Mouse (Mus musculus) A20 (cell line): ENCODE measurements at regions not wholly inside any gene's neighbourhood (a gene's known extent, or its start where the extent isn't known, plus 50 kb on each side); places are given as distances from the start of the nearest gene placed in this dataset.
A peak's percentile ranks its signal among the peaks of the same experiment; 100 is the strongest.
"Not testable (repeated sequence)": the region's sequence is repeated elsewhere in the genome, so short reads cannot be mapped to it uniquely, and the experiment has no call there.

Experiments used
- DNase-seq: peaks from one replicate; pipeline ENCODE4 v3.0.0-alpha.2; 2011; ENCODE audit warnings: low read depth, low spot score

DNA sequence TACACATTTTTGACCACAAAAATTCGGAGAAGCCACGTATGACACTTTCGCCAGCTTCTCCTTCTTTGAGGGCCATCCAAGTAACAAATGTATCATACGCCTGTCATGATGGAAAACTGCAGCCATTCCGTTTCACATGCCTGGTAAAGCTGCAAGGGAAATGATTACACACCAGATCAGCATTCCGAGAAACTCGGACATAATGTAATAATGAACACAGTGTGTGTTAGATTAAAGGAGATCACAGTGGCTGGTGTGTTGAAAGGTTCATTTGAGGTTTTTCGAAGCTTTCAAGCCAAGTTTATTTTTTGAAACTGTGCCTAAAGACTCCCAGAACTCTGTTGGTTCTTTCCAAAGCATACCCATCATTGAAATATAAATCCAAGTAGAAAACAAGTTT, 137.8 kb upstream of the Mad2l1 start:
- no peak for DNase-seq

DNA sequence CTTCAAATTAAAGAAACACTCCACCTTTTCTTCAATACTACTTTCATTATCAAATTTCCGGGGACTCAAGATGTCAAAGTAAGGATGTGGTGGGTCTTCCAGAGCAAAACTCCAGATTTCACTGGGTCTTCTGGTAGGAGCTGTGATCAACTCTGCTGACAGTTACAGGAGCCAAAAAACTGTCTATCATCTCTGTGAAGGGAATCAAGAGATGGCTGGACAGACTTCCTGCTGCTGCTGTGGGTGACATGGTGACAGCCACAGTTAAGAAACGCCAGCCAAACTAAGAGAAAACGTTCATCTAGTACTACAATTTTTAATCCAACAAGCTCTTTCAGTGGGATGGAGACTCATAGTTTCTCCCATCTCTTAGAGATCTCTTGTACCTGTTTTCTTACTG, 136.5 kb upstream of the Mad2l1 start:
- DNase-seq: no peak

DNA sequence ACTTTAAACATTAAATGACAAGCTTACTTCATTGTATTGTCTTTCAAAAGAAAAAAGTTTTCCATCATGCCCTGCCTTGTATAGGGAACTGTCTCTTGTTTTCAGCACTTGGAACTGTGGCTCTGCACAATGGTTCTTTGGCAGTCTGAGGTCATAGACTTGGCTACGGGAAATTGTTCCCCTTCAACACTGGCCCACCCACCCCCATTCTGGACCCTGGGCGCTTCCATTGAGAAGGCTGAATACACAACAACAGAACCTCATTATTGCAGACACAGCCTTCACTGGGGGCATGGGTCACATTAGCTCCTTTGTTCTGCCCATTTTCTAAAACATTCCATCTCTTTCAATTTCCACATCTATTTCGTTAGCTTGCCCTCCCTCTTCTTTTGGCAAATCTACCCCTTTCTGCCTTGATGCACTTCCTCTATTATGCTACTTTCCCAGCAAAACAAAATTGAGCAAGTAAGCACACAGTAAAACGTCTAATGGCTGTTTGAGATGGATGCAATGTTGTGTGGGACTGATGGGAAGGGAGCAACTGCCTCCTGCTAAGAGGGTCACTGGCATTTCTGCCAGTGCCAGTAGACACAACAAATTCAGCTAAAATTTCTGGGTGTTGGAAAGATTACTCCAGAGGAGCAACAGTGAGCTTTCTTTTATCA, 136.0 kb upstream of the Mad2l1 start:
- DNase-seq: no peak

- no peak for DNase-seq
Measured at GRCm38 (mm10) chr6:66401468-66401867, 133.7 kb upstream of the Mad2l1 start.

GRCm38 (mm10) chr6:66401868-66402440, 133.2 kb upstream of the Mad2l1 start:
- no peak for DNase-seq

GRCm38 (mm10) chr6:66414822-66415221, 120.4 kb upstream of the Mad2l1 start:
- DNase-seq: no peak

DNA sequence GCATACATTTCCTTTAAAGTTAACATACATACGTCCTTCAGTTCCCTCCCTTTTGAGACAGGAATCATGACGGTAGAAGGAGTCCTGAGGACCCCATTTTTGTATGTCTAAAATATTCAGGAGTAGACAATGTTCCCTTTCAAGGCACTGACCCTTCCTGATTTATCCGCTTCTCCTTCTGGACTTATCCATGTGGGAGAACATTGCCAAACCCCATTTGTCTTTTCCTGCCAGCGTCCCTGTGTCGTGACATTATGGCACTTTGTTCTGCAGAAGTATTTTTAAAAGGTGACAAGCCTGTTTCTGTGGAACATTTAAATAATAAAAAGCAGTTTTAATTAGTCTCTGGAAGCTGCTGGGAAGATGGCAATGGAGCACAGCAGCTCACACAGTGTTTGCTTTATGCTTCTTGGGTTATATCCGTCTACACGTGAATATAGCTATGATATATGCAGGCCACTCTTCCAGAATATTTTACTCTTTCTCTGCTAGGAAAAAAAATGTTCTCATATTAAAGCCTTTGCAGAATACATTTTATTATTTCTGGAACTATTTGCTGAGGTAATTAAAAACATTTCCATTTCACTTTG, 115.6 kb upstream of the Mad2l1 start:
- no peak for DNase-seq

DNA sequence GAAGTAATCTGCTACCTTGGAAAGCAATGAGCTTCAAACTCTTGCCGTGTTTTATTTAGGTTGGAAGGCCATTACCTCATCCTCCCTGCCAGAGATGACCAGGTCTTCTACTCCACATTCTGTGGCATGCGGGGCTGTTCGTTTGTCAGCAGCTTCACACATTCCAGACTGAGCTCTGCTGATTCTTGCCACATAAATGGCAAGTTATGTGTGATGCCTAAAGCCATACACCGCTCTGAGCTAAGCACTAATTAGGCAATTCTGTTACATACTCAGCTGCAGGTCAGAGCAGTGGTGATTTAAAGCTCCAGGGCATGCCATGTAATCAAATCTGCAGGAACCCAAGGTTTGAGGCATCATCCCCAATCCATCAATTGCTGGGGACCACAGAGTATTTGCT, 106.8 kb upstream of the Mad2l1 start:
- no peak for DNase-seq

GRCm38 (mm10) chr6:66450408-66450807, 84.8 kb upstream of the Mad2l1 start:
- DNase-seq: not testable (repeated sequence)

- DNase-seq: no peak
Measured at GRCm38 (mm10) chr6:66458172-66458571, 77.0 kb upstream of the Mad2l1 start.

DNA sequence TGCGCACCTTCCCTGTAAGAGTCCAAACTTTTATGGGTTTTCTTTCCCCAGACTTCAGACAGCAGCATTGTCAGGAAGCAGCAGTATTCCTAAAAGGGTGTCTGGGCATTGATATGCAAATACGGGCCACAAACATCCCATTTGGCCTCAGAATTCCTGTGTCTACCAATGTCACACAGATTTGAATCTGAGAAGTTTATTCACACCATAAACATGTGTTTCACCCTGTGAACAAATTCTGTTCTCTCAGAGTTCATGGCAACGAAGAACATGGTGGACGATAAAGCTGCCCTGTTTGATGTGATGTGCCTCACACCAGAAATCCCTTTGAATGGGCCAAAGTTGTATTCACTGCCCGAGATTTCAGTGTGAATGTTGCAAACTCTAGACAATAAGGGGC, 70.7 kb upstream of the Mad2l1 start:
- DNase-seq: no peak

GRCm38 (mm10) chr6:66465137-66465853, 69.9 kb upstream of the Mad2l1 start:
- DNase-seq: no peak

GRCm38 (mm10) chr6:66466757-66467156, 68.4 kb upstream of the Mad2l1 start:
- peak; percentile 12 for DNase-seq

- no peak for DNase-seq
Measured at GRCm38 (mm10) chr6:66470627-66471249, 64.5 kb upstream of the Mad2l1 start.

GRCm38 (mm10) chr6:66471786-66472185, 63.4 kb upstream of the Mad2l1 start:
- peak; percentile 5 for DNase-seq

- no peak for DNase-seq
Measured at GRCm38 (mm10) chr6:66472697-66473096, 62.5 kb upstream of the Mad2l1 start.

DNA sequence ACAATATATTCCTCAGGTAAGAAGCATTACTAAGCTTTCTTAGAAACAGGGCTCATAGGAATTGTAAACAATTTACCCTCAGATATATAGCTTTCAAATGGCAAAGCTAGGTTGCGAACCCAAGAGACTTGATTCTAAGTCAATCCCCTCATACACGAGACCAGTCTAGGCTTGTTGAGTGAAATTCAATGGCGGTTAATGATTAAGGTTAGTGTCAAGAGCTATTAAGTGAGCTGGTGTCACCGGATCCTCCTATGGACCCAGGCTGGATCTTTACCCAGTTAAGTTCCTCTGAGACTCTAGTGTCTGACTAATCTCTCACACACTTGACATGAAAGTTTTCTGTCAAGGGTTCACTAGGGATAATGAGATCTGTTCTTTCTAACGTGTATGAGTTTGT, 57.6 kb upstream of the Mad2l1 start:
- DNase-seq: no peak

DNA sequence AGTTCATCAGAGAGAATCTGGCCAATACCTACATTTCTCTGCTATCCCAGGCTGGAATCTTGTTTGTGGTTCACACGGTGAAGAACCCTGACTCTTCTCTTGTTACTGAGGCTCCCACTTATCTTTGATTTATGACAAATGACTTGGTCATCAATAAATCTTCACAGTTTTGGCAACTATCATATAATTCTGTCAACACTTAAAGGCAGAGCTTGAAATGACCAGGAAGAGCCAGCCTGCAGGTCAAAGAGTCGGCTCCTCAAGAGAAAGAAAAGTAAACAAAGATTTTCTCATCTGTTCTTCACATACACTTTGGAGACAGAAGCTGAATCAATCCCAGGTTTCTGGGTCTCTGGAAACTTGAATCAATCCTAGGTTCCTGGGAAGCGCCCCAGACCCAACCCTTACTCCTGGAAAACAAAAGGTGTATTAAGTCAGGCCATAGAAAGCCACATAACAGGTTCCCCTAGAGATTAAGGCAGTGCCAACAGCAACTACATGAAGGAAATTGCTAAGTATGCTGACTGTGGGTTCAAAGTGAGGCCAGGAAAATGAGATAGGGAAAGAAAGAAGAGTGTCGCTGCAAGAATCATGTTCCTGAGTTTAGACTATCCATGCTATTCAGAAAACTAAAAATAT, 56.7 kb upstream of the Mad2l1 start:
- DNase-seq: no peak

GRCm38 (mm10) chr6:66479576-66479975, 55.6 kb upstream of the Mad2l1 start:
- DNase-seq: no peak

DNA sequence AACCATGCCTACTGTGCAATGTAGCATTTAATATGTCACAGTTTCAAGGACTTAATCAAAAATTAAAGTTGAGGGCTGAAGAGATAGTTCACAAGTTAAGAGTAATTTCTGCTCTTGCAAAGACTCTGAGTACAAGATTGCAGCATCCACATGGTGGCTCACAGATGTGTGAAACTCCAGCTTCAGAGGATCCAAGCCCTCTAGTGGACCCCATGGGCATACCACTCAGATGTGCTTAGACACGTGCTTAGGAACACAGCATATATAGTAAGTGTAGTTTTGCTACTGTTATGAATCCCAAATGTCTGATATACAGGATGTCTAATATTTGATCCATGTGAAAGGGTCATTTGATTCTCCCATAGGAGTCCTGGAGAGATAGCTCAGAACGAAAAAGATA, 55.0 kb upstream of the Mad2l1 start:
- peak; percentile 37 for DNase-seq

GRCm38 (mm10) chr6:66482797-66483196, 52.4 kb upstream of the Mad2l1 start:
- no peak for DNase-seq
